Mouse (Mus musculus) gastrocnemius, adult 18-20 months (tissue): ENCODE results near the gene Clpsl2. TPM values are rescaled to one million over a fixed set of nuclear protein-coding genes. Genes with fewer than 3 reads are reported as not detected.

Source experiments
- DNase-seq: peaks from one replicate; pipeline ENCODE4 v3.0.0; 2021; ENCODE audit warnings: low spot score
- long read RNA-seq, 2 experiments: library from polyadenylated mRNA; stranded (forward); transcript quantifications; one replicate each; pipeline ENCODE4 v2.0.0; 2021
- total RNA-seq, 2 experiments: library from RNA; stranded (reverse); gene quantifications; 2 replicates each; pipeline ENCODE4 v1.2.3; 2021

Clpsl2 gene
- total RNA-seq = not detected
- long read RNA-seq, experiment 1 = 0 reads
- long read RNA-seq, experiment 2 = 0 reads

DNA sequence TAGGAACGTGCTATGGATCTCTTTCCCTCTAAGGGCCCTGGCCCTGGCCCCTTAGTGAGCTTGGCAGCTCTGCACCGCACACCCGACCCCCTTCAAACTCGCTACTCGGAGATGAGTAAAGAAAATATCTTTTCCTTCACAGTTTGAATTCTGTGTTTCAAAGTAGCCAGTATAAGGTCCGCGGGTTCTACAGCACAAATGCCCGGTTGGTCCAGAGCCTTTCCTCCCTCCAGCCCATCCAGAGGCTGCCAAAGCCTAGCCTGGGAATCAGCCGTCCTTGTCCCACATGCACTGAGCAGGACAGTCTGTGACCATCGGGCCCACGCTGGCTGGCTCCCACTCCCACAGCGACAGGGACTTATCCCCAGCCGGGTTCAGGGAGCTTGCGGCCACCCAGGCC is at the start of gene Clpsl2:
TSS of gene Clpsl2 (plus strand) at position 301 of the 400 bp plus-strand sequence.
- DNase-seq = no peak

DNA sequence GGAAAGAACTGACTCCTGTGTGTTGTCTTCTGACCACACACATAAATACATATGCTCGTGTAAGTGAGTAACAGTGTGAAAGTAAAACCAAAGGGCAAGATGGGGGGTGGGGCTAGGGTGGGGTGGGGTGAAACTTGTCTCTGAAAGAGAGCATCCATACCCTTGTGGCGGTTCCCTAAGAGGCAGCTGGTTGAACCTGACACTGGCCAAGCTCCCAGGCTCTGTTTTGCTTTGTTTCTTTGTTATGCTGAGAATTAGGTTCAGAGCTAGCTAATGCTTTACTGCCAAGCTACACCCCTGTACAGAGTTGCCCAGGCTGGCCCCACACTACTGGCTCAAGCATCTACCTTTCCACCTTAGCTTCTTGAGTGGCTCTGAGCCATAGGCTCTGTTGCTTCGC is 48.7 kb upstream of the Clpsl2 start:
- DNase-seq = no peak

DNA sequence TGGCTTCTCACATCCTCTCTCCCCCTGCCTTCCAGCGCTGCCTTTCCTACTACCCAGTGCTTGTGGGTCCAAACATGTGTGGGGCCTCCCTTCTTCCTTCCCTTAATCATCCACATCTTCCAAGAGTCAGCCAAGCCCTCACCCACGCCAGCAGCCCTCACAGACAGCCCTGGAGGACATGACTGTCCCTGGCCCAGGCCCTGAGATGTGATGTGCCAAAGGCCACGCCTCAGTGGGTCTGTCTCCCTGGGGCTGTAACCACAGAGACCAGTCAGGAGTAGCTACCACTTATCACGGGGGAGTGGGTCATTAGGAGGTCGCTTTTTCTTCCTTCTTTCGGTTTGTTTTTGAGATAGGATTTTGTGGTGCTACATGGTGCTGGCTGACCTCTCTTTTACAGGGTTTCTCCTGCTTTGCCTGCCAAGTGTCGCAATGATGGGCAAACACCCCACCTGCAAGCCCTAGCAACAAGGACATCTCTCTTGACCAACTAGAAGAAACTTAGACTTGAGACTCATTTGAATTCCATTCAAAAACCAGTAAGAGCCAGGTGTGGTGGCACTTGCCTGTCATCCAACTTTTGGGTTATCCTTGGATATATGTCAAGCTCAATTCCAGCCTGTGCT is 46.9 kb upstream of the Clpsl2 start:
- DNase-seq = peak; percentile 75

DNA sequence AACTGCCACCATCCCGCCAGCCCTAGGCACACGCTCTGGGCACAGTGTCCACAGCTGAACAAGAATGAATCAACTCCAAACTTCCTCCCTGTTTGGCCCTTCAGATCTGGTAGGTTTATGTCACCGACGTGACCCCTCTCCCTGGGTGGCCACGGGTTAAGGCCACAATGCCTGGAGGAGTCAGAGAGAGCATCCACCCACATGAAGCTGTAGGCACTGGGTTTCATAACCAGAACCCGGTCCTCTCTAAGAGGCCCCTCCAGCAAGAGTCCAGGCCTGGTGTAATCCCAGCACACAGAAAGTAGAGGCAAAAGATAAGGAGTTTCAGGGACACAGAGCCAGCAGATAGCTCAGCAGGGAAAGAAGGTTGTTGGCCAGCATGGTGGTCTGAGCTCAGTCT is 45.0 kb upstream of the Clpsl2 start:
- DNase-seq = no peak

DNA sequence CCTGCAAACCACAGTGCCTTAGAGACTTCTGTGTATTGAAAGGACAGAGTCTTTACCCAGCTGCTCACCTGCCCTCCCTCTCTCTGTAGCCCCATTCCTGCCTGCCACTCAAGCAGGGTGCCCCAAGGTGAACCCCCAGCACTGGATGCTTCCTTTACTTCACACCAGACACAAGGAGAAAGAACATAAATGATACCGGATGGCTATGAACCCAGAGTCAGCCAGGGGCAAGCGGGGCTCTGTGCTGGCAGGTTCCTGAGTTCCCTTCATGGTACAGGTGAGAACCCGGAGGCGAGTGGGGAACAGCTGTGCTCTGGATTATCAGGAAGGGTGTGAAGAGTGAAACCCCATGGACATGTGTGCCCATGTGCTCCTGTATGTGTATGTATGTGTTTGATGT is 43.6 kb upstream of the Clpsl2 start:
- no peak for DNase-seq

DNA sequence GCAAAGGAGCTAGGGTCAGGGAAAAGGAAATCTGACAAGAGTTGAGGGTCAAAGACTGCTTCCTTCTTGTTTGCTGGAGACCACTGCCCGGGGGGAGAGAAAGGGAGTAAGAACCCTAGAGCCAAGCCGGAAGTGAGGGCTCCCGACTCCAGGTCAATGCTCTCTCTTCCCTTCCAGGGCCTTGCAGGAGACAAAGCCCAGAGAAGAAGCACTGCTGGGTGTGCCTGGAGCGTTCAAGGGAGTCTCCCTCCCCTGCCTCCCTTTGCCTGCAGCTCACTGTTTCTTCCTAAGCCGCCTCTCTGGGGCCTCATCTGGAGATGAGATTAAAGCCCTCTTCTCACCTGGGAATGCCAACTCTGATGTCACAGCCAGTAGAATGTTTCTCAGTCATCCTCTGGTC is 42.3 kb upstream of the Clpsl2 start:
- DNase-seq = no peak

DNA sequence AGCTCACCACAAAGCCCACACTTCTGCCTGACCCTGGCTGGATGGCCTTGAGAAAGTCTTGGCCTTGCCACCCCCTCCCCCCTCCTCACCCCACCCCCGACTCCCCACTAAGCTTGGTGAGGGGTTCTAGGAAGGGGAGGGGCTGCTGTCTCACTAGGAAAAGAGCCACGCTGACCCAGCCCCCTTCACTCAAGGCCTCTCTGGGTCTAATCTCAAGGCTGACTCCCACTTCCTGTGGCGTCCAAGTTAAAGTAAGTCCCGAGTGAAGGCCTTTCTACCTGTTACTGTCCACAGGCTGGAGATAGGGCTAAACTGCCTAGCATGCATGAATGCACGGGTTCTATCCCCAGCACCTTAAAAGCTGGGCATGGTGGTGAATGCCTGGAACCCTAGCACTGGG is 41.7 kb upstream of the Clpsl2 start:
- no peak for DNase-seq

DNA sequence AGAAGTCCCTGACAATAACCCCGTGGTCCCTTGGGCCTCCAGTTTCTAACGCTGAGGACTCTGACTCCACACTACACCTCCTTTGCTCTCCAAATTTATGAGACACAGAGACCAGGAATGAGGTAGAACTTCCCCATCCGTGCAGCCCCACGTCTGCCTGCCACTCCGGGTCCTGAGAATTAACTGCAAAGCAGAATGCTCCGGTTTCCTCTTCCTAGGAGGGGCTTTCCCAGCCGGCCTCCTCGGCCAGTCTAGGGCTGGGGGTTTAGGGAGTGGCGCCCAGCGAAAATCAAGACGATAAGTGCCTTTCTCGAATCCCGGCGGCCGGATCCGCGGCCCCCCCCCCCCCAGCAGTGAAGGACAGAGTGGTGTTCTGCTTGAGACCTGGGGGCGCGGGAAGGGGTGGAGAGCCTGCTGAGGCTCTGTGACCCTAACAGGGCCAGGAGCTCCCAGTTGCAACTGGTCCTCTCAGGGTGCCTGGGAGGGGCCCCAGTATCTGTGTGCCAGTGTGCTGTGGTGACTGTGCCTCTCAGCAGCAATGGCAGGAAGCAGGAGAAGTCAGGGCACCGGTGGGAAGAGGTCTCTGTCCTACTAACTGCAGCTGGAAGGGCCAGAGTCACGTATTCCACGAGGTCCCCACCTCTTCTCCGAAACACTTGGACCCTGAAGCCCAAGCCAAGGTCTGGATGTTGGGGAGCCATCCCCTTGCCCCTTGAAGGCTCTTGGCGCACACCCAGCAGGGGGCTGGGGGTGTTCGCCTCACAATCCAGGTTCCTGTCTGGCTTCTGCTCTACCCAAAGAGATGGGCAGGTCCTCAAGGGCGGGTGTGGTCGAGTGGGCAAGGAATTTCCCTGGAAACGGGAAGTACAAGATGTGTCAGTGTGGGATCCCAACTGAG is 38.5 kb upstream of the Clpsl2 start:
- DNase-seq = no peak

DNA sequence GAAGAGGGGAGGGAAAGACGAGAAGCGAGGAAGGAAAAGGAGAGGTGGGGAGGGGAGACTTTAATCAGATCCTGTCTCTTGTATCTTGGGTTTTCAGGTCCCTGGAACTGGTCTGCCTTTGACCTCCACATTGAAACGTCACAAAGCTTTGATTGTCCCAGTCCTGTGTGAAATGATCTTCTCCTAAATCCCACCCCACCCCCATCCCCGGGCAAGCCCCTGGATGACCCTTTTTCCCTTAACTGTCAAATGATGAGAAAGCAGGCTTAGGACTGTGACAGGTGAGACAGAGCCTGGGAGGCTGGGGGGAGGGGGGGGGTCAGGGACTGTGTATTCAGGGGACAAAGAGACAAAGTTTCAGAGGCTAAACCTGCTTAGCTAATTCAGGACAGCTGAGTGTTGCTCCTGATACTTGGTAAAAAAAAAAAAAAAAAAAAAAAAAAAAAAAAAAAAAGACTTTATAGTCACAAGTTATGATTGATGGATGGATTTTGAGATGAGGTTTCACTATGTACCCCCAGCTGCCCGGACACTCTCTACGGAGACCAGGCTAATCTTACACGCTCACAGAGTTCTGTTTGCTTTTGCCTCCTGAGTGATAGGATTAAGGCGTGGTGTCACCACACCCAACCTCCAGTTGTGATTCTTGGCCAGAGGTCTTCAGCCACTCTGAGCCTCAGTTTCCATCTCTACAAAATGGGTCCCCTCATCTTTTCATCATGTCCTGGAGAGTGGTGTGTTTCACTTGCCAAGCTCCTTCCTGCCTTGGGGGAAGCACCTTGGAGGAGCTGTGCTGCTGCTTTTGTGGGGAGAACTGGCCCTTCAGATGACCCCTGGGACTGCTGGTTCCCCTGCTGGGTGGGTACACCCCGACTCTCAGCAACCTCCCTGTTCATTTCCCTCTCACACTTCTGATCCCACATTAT is 37.3 kb upstream of the Clpsl2 start:
- DNase-seq = no peak

DNA sequence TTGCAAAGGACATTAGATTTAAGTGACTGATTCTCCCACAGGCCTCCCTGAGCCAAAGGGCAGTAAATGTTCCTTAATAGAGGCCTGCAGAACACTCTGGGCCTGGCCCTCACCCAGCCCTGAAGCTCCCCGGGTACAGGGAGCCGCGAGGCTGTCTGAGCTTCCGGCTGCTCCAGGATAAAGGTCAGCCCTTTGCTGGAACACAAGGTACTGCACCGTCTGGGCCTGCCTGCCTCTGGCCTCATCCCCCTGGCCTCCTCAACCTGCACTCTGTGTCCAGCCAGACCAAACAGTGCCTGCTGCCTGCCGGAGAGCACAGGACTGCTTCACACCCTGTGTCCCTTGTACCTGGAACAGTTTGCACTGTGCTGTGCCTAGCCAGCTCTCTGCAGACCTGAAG is 36.5 kb upstream of the Clpsl2 start:
- peak; percentile 95 for DNase-seq

DNA sequence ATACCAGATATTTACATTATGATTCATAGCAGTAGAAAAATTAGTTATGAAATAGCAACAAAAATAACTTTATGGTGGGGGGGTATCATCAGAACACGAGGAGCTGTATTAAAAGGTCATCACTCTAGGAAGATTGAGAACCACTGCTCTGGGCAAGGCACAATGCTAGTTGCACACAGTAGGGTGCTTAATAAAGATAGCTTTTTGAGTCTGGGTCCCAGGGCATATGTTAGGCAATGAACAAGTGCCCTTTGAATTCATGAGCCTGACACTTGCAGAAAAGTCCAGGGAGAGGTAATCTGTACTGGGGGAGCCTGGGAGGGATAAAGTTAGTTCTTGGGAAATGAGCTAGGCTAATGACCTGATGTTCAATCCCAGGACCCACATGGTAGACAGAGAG is 35.9 kb upstream of the Clpsl2 start:
- DNase-seq = no peak

DNA sequence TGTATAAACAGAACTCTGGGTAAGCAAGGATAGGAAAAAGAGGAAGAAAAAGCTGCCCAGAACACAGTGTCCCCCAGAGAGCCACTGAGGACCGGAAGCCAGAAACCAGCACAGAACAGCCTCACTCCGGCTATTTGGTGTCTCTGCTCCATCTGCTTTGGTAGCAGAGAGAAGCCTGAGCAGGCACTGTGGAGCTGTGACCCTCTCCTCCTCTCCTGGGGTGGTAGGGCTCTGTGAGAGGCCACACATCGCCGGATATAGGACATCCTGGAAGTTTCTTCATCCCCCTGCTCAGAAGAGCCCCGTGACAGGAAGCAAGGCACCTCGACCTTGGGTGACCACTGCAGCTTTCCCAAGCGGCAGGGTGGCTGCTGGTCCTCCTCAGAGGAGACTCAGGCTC is 35.4 kb upstream of the Clpsl2 start:
- peak; percentile 69 for DNase-seq

DNA sequence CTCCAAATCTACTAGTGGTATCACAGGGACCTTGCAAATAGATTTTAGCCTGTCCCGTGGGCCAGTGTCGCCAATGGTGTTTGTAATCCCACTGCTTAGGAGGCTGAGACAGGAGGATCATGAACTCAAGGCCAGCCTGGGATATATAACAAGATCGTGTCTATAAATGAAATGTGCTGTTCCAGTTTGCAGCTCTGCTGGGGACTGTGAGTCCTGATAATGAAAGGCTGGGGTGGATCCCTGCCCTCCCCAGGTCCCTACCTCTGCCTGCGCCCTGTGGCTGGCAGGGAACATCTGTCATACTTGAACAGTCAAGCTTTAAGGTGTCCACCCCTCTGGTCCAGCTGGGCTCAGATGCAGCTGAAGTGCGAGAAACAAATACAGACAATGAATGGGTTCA is 34.7 kb upstream of the Clpsl2 start:
- DNase-seq = no peak

DNA sequence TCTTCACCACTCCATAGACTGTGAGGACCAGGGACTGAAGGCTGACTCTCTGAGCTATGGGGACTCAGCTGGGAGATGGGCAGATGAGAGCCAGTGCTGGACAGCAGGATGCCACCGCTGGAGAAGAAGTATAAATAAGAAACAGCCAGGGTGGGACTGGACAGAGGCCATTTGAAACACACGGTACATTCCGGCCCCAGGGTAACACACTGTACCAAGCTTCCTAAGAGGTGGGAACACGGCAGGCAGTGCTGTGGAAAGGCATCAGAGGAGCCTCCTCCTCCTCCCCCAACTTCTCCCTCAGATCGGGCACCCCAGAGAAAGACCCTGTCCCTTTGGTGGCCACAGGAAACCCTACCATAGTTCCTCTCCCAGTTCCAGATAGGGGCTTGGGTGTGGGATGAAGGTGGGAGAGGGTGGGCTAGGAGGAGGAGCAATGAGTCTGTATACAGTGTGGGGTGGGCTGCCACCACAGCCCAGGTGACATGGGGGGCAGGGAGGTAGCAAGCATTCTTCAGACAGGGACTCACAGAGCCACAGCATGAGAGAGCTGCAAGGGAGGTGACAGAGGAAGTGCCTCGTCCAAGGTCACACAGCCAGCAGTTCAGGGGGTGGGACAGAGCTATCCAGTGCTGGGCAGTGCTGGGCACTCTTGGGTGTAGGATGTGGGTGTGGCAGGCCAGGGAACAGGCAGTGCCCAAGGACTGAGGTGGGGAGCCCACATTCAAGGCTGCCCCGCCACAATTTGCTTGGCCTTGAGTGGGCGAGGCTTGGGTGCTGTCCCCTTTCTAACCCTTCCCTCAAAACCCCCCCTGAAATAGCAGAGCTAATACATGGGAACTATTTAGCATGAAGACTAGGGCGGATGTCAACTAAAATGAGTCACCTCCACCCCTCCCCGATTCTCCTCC is 33.5 kb upstream of the Clpsl2 start:
- DNase-seq = peak; percentile 84

DNA sequence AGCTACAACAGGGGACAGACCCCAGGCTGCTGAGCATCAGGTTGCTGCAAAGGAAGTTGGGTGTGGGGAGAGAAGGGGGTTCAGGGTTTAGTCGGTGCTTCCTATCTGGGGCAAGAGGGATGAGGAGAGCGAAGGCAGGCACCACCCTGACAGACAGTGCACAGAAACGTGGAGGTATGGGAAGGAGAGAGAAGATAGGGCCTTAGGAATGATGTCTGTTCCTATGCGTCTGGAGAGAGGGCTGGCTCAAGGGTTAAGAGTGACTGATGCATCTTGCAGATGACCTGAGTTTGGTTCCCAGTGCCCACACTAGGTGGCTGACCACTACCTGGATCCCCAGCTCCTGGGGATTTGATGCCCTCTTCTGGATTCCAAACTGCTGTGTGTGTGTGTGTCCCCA is 32.3 kb upstream of the Clpsl2 start:
- DNase-seq = no peak

DNA sequence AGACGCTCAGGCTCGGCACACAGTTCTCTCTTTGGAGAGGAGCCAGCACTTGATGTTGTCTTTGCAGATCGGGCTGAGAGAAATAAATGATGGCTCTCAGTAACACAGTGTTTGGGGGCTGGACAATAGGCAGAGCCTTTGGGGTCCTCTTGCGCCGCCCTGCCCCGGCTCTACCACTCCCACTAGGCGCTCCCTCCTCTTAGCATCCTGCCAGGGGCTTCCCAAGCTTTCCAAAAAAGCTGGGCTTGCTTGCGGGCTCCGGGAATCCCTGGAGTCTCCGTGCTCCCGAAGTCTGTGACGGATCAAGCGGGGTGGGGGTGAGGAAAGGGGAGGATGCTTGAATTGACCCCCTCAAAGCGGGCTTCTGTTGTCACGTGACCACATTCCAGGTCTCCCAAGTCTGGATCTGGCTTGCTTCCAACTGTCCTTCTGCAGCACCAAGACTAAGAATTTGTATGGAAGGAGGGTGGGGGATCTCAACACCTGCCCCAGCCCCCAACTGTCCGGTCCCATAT is 31.7 kb upstream of the Clpsl2 start, which contains the start of gene Fkbp5:
TSS of gene Fkbp5 (minus strand) at position 87 of the 515 bp plus-strand sequence.
- DNase-seq = peak; percentile 94

DNA sequence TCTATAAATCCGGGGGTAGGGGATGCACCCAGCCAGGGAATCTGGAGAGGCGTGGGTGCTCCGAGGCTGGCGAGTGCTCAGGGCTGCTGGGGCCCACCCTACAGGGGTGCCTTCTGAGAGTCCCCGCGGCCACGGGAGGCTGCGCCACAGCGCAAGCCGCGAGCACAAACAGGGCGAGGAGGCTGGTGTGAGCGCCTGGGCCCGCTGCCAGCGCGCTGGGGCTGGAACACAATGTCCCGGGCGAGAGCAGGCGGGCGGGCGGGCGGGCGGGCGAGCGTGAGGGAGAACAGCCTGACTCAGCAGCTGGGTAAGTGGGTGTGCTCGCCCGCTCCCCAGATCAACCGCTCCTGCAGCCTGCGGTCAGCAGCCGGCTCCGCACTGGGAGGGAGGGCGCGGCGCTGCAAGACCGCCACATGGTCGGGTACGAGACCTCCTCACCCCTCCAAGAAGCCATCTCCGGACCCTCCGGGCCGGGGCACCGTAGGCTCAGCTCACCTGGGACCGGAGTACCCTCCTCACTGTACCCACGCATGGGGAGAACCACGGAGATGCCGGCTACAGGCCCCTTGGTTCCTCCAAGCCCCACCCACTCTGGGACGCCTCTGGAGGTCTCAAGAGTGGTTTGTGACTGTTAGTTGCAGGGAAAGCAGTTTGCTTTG is 31.1 kb upstream of the Clpsl2 start:
- DNase-seq = peak; percentile 95

DNA sequence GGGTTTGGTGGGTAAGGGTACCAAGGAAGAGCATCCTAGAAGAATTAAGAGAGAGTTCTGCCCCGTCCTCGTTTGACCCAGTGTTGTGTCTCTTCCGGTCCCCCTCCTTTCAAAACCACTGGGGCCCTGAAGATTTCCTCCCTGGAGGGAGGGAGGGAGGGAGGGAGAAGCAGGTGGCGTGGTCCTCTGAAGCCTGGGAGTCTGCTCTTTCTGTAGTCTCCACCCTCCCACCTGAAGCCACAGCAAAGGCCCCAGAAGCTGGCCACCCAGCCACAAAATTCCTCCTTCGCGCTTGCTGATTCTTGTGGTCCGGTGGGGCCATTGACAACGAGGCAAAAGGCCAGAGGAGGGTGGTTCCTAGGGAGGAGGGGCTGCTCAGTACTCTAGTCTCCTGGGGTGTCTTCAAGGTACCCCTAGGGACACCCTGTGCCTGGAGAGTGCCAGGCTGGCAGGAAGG is 30.6 kb upstream of the Clpsl2 start:
- peak; percentile 86 for DNase-seq

DNA sequence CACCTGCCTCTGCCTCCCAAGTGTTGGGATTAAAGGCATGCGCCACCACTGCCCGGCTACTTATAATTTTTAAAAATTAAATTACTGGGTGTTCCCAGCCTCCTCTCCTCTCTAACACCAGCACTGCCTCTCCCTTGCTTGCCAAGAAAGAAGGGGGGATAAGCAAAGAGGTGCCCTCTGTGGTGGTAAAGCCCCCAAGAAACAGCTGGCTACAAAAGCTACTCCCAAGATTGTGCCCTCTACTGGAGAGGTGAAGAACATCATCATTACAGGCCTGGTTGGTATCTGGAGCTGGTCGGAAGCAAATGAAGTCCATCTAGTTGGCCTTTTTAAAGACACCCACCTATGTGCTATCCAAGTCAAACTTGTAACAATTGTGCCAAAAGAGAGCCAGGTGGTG is 29.4 kb upstream of the Clpsl2 start:
- peak; percentile 59 for DNase-seq

DNA sequence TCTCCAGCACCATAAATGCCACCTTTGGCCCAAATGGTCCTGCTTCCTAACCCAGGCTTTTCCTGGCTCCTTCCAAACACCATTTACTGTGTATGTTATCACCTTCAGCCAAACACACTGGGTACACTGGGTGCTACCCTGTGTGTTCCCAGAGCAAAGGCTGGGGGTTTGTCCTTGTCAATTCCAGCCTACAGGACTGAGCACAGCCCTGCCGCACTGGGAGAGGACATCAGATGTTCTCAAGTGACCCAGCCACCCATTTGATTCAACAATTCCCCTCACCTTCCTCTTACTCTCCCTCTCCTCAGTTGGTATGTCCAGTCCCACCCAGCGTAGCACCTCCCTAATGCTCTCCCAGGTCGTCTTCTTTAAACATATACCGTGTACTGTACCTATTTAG is 28.6 kb upstream of the Clpsl2 start:
- no peak for DNase-seq
